Mouse (Mus musculus) forebrain, postnatal 0 days (tissue): Measurements from ENCODE around the gene Stk4. TPM values are rescaled to one million over a fixed set of nuclear protein-coding genes. Genes with fewer than 3 reads are reported as not detected.

Source experiments
- ATAC-seq: fragments of 200-750 bp; cut with Nextera tagmentation; 2 replicates; pipeline ENCODE4 v1.8.0; 2017; ENCODE audit warnings: mild to moderate bottlenecking, moderate library complexity
- DNase-seq: peaks from one replicate; pipeline ENCODE4 v3.0.0-alpha.2; 2015
- H3K27ac ChIP-seq: fragments of 300-500 bp; sonication (generic); 2 replicates; pipeline ENCODE4 v1.5.1; 2014; ENCODE audit warnings: low read depth, mild to moderate bottlenecking, antibody characterized with exemption, low read length, moderate library complexity, mixed read lengths
- H3K27me3 ChIP-seq: fragments of 300-500 bp; sonication (generic); 2 replicates; pipeline ENCODE4 v1.6.1; 2014; ENCODE audit warnings: mild to moderate bottlenecking, low read length, mixed read lengths; ENCODE audit not compliant: insufficient read depth
- H3K36me3 ChIP-seq: fragments of 300-500 bp; sonication (generic); 2 replicates; pipeline ENCODE4 v1.6.1; 2014; ENCODE audit warnings: mild to moderate bottlenecking, moderate library complexity; ENCODE audit not compliant: insufficient read depth
- H3K4me1 ChIP-seq: fragments of 300-500 bp; sonication (generic); 2 replicates; pipeline ENCODE4 v1.6.1; 2014; ENCODE audit warnings: antibody characterized with exemption; ENCODE audit not compliant: insufficient read depth
- H3K4me2 ChIP-seq: fragments of 300-500 bp; sonication (generic); 2 replicates; pipeline ENCODE4 v1.6.1; 2014; ENCODE audit warnings: low read depth, mild to moderate bottlenecking, moderate library complexity
- H3K4me3 ChIP-seq: fragments of 300-500 bp; sonication (generic); 2 replicates; pipeline ENCODE4 v1.5.1; 2014; ENCODE audit warnings: low read depth, low read length, mixed read lengths
- H3K9ac ChIP-seq: fragments of 300-500 bp; sonication (generic); 2 replicates; pipeline ENCODE4 v1.6.1; 2014; ENCODE audit warnings: mild to moderate bottlenecking
- H3K9me3 ChIP-seq: fragments of 300-500 bp; sonication (generic); 2 replicates; pipeline ENCODE4 v1.6.1; 2016; ENCODE audit warnings: low read length
- CTCF ChIP-seq: sonication (generic); IDR thresholded peaks from 2 replicates; pipeline ENCODE4 v1.5.1; 2016; ENCODE audit warnings: antibody characterized with exemption, control low read depth, low read depth
- WGBS: fragments of 180-500 bp; shearing (Covaris S2); extraction: QIAGEN DNeasy Blood & Tissue Kit; methylation state at CpG from one replicate; pipeline ENCODE4 v1.1.7; 2014; 5-methylcytosine and 5-hydroxymethylcytosine counted together
- polyA plus RNA-seq: library from polyadenylated mRNA; unstranded; fragments of >200 nt; fragmentation: Nextera tagmentation; extraction: Ambion mirVana; gene quantifications from 2 replicates; pipeline ENCODE4 v1.2.1, GENCODE M21; 2015
- total RNA-seq: library from RNA; depleted of rRNA; stranded (reverse); fragments of >200 nt; gene quantifications from 2 replicates; pipeline ENCODE4 v1.2.3, GENCODE M21; 2014

The Stk4 gene
- total and polyA plus RNA-seq, 2 experiments from 2014 or later: 19.3 to 36.1 TPM

DNA sequence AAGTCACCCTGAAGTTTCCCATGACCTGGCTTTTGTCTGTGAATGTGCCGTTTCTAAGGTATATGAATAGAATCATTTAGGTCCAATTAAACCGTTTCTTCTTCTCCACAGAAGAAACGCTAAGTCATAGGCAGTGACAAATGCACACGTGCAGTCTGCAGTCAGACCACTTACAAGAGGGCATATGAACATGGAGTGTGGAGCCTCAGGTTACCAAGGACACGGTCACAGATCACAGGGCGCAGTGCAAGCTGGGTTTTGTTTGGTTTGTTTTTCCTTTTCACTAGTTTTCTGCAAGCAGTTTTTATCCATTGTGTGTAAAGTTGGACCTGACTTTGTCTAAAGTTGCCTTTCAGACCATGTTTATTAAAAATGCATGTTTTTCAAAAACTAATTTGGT lies 73.9 kb downstream of the Stk4 start:
- WGBS: 70% methylated on average over 6 of the region's 6 CpGs
- no peak overlapping the region for H3K4me3 ChIP-seq

GRCm38 (mm10) chr2:164144541-164144940 lies 74.4 kb downstream of the Stk4 start:
- ATAC-seq: no peak
- no peak overlapping the region for H3K4me3 ChIP-seq
- no peak for DNase-seq
- no peaks in the 10 kb centered on the region for H3K36me3 ChIP-seq
- no peaks in the 10 kb centered on the region for H3K27me3 ChIP-seq
- H3K9ac ChIP-seq: no peak overlapping the region
- TF ChIP-seq CTCF: no peak
- no peaks in the 10 kb centered on the region for H3K9me3 ChIP-seq
- 87% methylated on average over 10 of the region's 10 CpGs for whole genome bisulfite sequencing
- no peak overlapping the region for H3K27ac ChIP-seq
- H3K4me1 ChIP-seq: no peaks in the 10 kb centered on the region
- no peak overlapping the region for H3K4me2 ChIP-seq

More for the DNA sequence above, 73.9 kb downstream of the Stk4 start:
- Histone ChIP-seq H3K27me3 (no peaks in the 10 kb centered on the region), H3K27ac (no peak overlapping the region), H3K36me3 (no peaks in the 10 kb centered on the region), H3K4me1 (no peaks in the 10 kb centered on the region), H3K4me2 (no peak overlapping the region), H3K9me3 (no peaks in the 10 kb centered on the region), H3K9ac (no peak overlapping the region)
- no peak for ATAC-seq
- no peak for DNase-seq
- TF ChIP-seq CTCF: no peak

DNA sequence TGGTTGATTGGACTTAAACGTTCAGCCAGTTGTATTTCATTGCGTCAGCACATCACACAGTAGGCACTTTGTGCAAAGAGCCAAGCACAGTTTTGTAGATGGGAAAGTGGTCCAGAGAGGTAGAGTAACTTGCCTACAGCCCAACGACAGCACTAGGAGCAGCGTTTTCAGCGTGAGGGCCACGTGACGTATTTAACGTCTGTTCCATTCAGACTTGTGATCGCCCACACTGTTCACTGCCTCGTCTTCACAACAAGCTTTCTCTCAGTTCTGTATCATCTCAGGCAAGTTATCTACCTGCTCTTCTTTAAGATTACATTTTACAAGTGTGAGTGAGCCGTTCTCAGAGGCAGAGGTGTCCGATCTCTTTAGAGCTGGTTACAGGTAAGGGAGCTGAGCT lies 76.4 kb downstream of the Stk4 start:
- no peak for TF ChIP-seq CTCF
- H3K9ac ChIP-seq: no peak overlapping the region
- H3K36me3 ChIP-seq: peaks cover 2% of the 10 kb centered on the region
- DNase-seq: no peak
- no peaks in the 10 kb centered on the region for H3K4me1 ChIP-seq
- H3K4me3 ChIP-seq: no peak overlapping the region
- no peak overlapping the region for H3K4me2 ChIP-seq
- no peaks in the 10 kb centered on the region for H3K9me3 ChIP-seq
- WGBS: 94% methylated on average over 12 of the region's 12 CpGs
- no peak overlapping the region for H3K27ac ChIP-seq
- no peak for ATAC-seq
- H3K27me3 ChIP-seq: no peaks in the 10 kb centered on the region

GRCm38 (mm10) chr2:164150086-164150760 lies 80.1 kb downstream of the Stk4 start:
- ATAC-seq (peak; percentile 23), DNase-seq (no peak)
- Histone ChIP-seq H3K4me2 (no peak overlapping the region), H3K36me3 (peaks cover 31% of the 10 kb centered on the region), H3K27ac (0 out of 2 replicates have a peak overlapping the region, but pooled peaks have one; percentile 4), H3K27me3 (no peaks in the 10 kb centered on the region), H3K4me3 (no peak overlapping the region), H3K4me1 (no peaks in the 10 kb centered on the region), H3K9ac (no peak overlapping the region), H3K9me3 (no peaks in the 10 kb centered on the region)
- TF ChIP-seq CTCF: no peak
- WGBS: 48% methylated on average over 14 of the region's 14 CpGs

- ATAC-seq: no peak
- TF ChIP-seq CTCF: no peak
Observed at GRCm38 (mm10) chr2:164152341-164152740, 82.2 kb downstream of the Stk4 start.

GRCm38 (mm10) chr2:164154007-164154406 lies 83.9 kb downstream of the Stk4 start:
- H3K36me3 ChIP-seq: peaks cover 41% of the 10 kb centered on the region
- ATAC-seq (no peak), DNase-seq (no peak)
- no peaks in the 10 kb centered on the region for H3K4me1 ChIP-seq
- H3K4me2 ChIP-seq: no peak overlapping the region
- WGBS: 94% methylated on average over 10 of the region's 10 CpGs
- no peaks in the 10 kb centered on the region for H3K9me3 ChIP-seq
- TF ChIP-seq CTCF: no peak
- no peak overlapping the region for H3K9ac ChIP-seq
- no peak overlapping the region for H3K4me3 ChIP-seq
- H3K27ac ChIP-seq: no peak overlapping the region
- H3K27me3 ChIP-seq: no peaks in the 10 kb centered on the region

More at GRCm38 (mm10) chr2:164152341-164152740, 82.2 kb downstream of the Stk4 start:
- Histone ChIP-seq H3K27ac (no peak overlapping the region), H3K9ac (no peak overlapping the region), H3K4me3 (no peak overlapping the region), H3K27me3 (no peaks in the 10 kb centered on the region), H3K36me3 (peaks cover 40% of the 10 kb centered on the region), H3K9me3 (no peaks in the 10 kb centered on the region), H3K4me2 (no peak overlapping the region), H3K4me1 (no peaks in the 10 kb centered on the region)
- no peak for DNase-seq
- 94% methylated on average over 11 of the region's 11 CpGs for WGBS

GRCm38 (mm10) chr2:164156158-164156557 lies 86.0 kb downstream of the Stk4 start:
- 89% methylated on average over 7 of the region's 7 CpGs for WGBS
- no peaks in the 10 kb centered on the region for H3K4me1 ChIP-seq
- no peak overlapping the region for H3K4me2 ChIP-seq
- H3K4me3 ChIP-seq: no peak overlapping the region
- no peaks in the 10 kb centered on the region for H3K9me3 ChIP-seq
- no peak for TF ChIP-seq CTCF
- no peak overlapping the region for H3K9ac ChIP-seq
- H3K36me3 ChIP-seq: peaks cover 41% of the 10 kb centered on the region
- no peaks in the 10 kb centered on the region for H3K27me3 ChIP-seq
- ATAC-seq (no peak), DNase-seq (no peak)
- H3K27ac ChIP-seq: no peak overlapping the region
